ENCODE assay signal across 27 mouse cellular contexts in genomic region chr6:31032147-31032546, GRCm38 (mm10).
"Had no signal": no experiment of that assay in that cellular context is flagged by ENCODE, and none has a peak within 500 bp of the region (broad histone marks: within the 10 kb centered on the region; RNA-seq: fewer than 3 reads in every experiment).

No protein-coding gene starts in this region.

- DNase-seq: left cerebral cortex, postnatal 4 days; liver; liver, embryonic 13.5 days; liver, postnatal 0 days; lung, adult 18-20 months; lung, adult 2 months; lung, embryonic 14.5 days; lung, postnatal 10 days; lung, postnatal 14 days; lung, postnatal 36 days; lung, postnatal 4 days; midbrain, embryonic 14.5 days had no signal

- H3K36me3 ChIP-seq: limb, embryonic 10.5 days; limb, embryonic 12.5 days; limb, embryonic 13.5 days; limb, embryonic 15.5 days; liver, embryonic 12.5 days; liver, embryonic 13.5 days; liver, embryonic 15.5 days; lung, embryonic 15.5 days; midbrain, embryonic 12.5 days; midbrain, embryonic 13.5 days; midbrain, embryonic 15.5 days; neural tube, embryonic 12.5 days had no signal

- H3K4me2 ChIP-seq: limb, embryonic 12.5 days; limb, embryonic 13.5 days; limb, embryonic 15.5 days; liver, embryonic 11.5 days; liver, embryonic 13.5 days; liver, embryonic 15.5 days; lung, embryonic 14.5 days; lung, embryonic 15.5 days; midbrain, embryonic 12.5 days; midbrain, embryonic 13.5 days; midbrain, embryonic 15.5 days; neural tube, embryonic 12.5 days had no signal

- H3K27me3 ChIP-seq: limb, embryonic 12.5 days; limb, embryonic 13.5 days; limb, embryonic 15.5 days; liver, embryonic 12.5 days; liver, embryonic 13.5 days; liver, embryonic 15.5 days; lung, embryonic 15.5 days; midbrain, embryonic 12.5 days; midbrain, embryonic 13.5 days; midbrain, embryonic 15.5 days; neural tube, embryonic 12.5 days had no signal

- H3K9ac ChIP-seq: limb, embryonic 12.5 days; limb, embryonic 15.5 days; liver, embryonic 12.5 days; liver, embryonic 13.5 days; liver, embryonic 14.5 days; liver, embryonic 15.5 days; liver, postnatal 0 days; lung, embryonic 15.5 days; midbrain, embryonic 12.5 days; midbrain, embryonic 13.5 days; midbrain, embryonic 15.5 days; neural tube, embryonic 12.5 days had no signal

- H3K4me1 ChIP-seq: liver, embryonic 13.5 days; liver, embryonic 15.5 days; neural tube, embryonic 12.5 days had no signal

- H3K27ac ChIP-seq: limb, embryonic 12.5 days; limb, embryonic 13.5 days; limb, embryonic 15.5 days; liver, embryonic 12.5 days; liver, embryonic 13.5 days; liver, embryonic 14.5 days; liver, embryonic 15.5 days; lung, embryonic 15.5 days; macrophage; midbrain, embryonic 12.5 days; neural tube, embryonic 12.5 days had no signal

- H3K9me3 ChIP-seq: limb, embryonic 10.5 days; limb, embryonic 12.5 days; limb, embryonic 13.5 days; limb, embryonic 15.5 days; liver, embryonic 12.5 days; liver, embryonic 13.5 days; liver, embryonic 15.5 days; lung, embryonic 15.5 days; midbrain, embryonic 12.5 days; midbrain, embryonic 13.5 days; midbrain, embryonic 15.5 days; neural tube, embryonic 12.5 days had no signal

- H3K4me3 ChIP-seq: limb, embryonic 10.5 days; limb, embryonic 12.5 days; limb, embryonic 13.5 days; limb, embryonic 15.5 days; liver, embryonic 12.5 days; liver, embryonic 13.5 days; liver, embryonic 15.5 days; lung, embryonic 15.5 days; midbrain, embryonic 12.5 days; midbrain, embryonic 13.5 days; midbrain, embryonic 15.5 days; myocyte; neural tube, embryonic 12.5 days had no signal

- ATAC-seq: liver, embryonic 12.5 days; liver, postnatal 0 days had no signal
